In the genomic region with DNA sequence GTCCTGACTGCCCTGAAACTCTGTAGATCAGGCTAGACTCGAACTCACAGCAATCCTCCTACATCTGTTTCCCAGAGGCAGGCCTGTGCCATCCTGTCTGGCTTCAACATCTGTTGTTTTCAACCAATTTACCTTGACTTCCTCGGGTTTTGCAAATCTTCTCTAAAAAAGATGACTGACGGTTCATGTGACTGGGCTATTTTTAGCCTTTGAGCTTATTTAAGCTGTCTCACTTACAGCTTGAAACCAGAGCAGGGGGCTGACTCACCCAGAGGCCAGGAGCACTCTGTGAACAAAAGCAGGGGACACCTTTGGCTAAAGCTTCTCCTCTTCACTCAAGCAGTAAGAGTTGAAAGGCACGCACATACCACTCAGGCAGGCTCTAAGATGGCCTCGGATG, we compare ENCODE assay signal across 11 mouse cellular contexts. TPM values are rescaled to one million over a fixed set of nuclear protein-coding genes. Genes with fewer than 3 reads are reported as not detected.
DNase-seq lines count a peak whose midpoint lies in the region; ATAC-seq and TF ChIP-seq lines count a peak whose summit lies in the region.
"Had no signal": no experiment of that assay in that cellular context is flagged by ENCODE, and none has a peak within 500 bp of the region (broad histone marks: within the 10 kb centered on the region; RNA-seq: fewer than 3 reads in every experiment).

No protein-coding gene starts in this region.

- no peaks in the 10 kb centered on the region for H3K27me3 ChIP-seq in myocyte (ENCODE audit: control insufficient read depth, insufficient read depth, insufficient read length)

- no peaks in the 10 kb centered on the region for H3K4me1 ChIP-seq in lung, adult 2 months (ENCODE audit: control insufficient read depth, insufficient read depth, low read length)

- TF ChIP-seq POLR2A in lung, adult 2 months (IDR thresholded peaks at IDR 0.05; ENCODE audit: borderline replicate concordance, extremely low read depth, low read depth, low read length) = no peak
- no peak for TF ChIP-seq POLR2A in myocyte (IDR thresholded peaks at IDR 0.05; ENCODE audit: insufficient read length, low read depth)

- H3K4me3 ChIP-seq in lung, adult 2 months (replicated peaks; ENCODE audit: extremely low read depth, low read depth, low read length) = no peak overlapping the region
- H3K4me3 ChIP-seq in myocyte = no peak overlapping the region
- H3K4me3 ChIP-seq: forebrain, embryonic 10.5 days had no signal

- peak; percentile 70 for ATAC-seq in granulocyte monocyte progenitor cell, adult 5-6 weeks (replicated peaks; ENCODE audit: poor library complexity, severe bottlenecking)

- DNase-seq in lung, postnatal 25 days (ENCODE audit: low spot score) = peak; percentile 15
- DNase-seq in lung, adult 2 months = no peak
- DNase-seq in MN1 (ENCODE audit: low spot score) = peak; percentile 31
- no peak for DNase-seq in right cerebral cortex, postnatal 4 days
- no peak for DNase-seq in gastrocnemius, postnatal 10 days
- no peak for DNase-seq in lung, postnatal 14 days
- DNase-seq: cerebellum, adult 2 months; lung, embryonic 14.5 days had no signal

- H3K4me2 ChIP-seq in myocyte (ENCODE audit: low read depth) = peak overlapping the region; percentile 56
- H3K4me2 ChIP-seq: lung, embryonic 14.5 days had no signal

- no peak for TF ChIP-seq CTCF in lung, adult 2 months (IDR thresholded peaks at IDR 0.05; ENCODE audit: insufficient read depth, low read length)

- no peaks in the 10 kb centered on the region for H3K36me3 ChIP-seq in myocyte (ENCODE audit: control insufficient read depth, insufficient read depth)
- H3K36me3 ChIP-seq: forebrain, embryonic 10.5 days had no signal

- H3ac ChIP-seq in myocyte (ENCODE audit: control insufficient read depth, insufficient read length) = no peak overlapping the region

- no peaks in the 10 kb centered on the region for H3K79me2 ChIP-seq in myocyte (ENCODE audit: control insufficient read depth, insufficient read depth)

- 51% methylated on average over 5 of the region's 5 CpGs for WGBS in lung, adult 2 months

TF ChIP-seq in myocyte, 11 proteins besides CTCF, POLR2A, EP300 and RAD21:
- no peak for TF ChIP-seq MYOG (IDR thresholded peaks at IDR 0.05; ENCODE audit: control insufficient read depth in 1 of 3, insufficient read depth in 1 of 3, insufficient read length in 2 of 3, low read depth in 2 of 3)
- TF ChIP-seq POLR2AphosphoS2 (IDR thresholded peaks at IDR 0.05; ENCODE audit: insufficient read length, low read depth) = no peak
- no peak for TF ChIP-seq TCF3 (IDR thresholded peaks at IDR 0.05; ENCODE audit: insufficient read length, low read depth)
- TF ChIP-seq USF1 (IDR thresholded peaks at IDR 0.05; ENCODE audit: low read depth) = peak; percentile 69
- no peak for TF ChIP-seq CEBPB (IDR thresholded peaks at IDR 0.05; ENCODE audit: insufficient read depth, poor library complexity, severe bottlenecking)

RNA-seq across cellular contexts. Expression of a gene that starts 50.3 kb away (rescaled TPM):
- 0.43 and 0.75 TPM in 2 replicates for polyA plus RNA-seq in lung, adult 2 months (2012; rRNA removed)
- total RNA-seq in granulocyte monocyte progenitor cell, adult 5-6 weeks (2014; fragmentation: Nextera tagmentation) = not detected in 2 replicates
- total RNA-seq in granulocyte monocyte progenitor cell, adult 5-6 weeks (2017) = 0.31 TPM in 1 of 2 replicates, not detected in the other
- polyA plus RNA-seq in myocyte (2012; fragmentation: generic; extraction: Trizol) = 0.01 TPM
- total RNA-seq in gastrocnemius, postnatal 10 days (2021) = not detected
- polyA plus RNA-seq: forebrain, embryonic 10.5 days; lung, embryonic 14.5 days had no signal

Comparison
In these comparisons a context has a peak if more than half of its experiments do, and no peak if none do; other contexts are left out.
1. DNase-seq: peak in lung, postnatal 25 days (single experiment) and MN1 (single experiment); none in lung, adult 2 months (single experiment), right cerebral cortex, postnatal 4 days (single experiment), gastrocnemius, postnatal 10 days (single experiment) and lung, postnatal 14 days (single experiment).